22 mouse cellular contexts compared by ENCODE assay signal in the genomic region with DNA sequence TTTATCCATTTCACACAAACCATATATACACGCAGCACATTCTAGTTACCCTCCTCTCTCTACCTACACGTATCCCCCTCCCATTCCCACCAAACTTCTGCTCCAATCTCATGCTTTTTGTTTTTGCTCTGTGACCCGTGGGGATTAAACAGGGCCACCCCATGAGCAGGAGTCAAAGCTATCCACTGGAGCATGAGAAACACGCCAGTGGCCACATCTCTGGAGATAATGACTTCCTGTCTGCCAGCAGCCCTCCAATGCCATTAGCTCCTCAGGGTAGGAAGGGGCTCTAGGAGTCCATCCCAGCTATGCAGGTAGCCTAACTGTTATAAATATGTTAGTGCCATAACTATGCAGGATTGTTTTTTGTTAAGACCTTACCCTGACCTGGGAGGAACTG.
DNase-seq lines count a peak whose midpoint lies in the region; ATAC-seq lines count a peak whose summit lies in the region.
"Had no signal": no experiment of that assay in that cellular context is flagged by ENCODE, and none has a peak within 500 bp of the region (broad histone marks: within the 10 kb centered on the region; RNA-seq: fewer than 3 reads in every experiment).

No protein-coding gene starts in this region.

- H3K4me3 ChIP-seq in forebrain, embryonic 11.5 days (ENCODE audit: low read depth, low read length), result no peak overlapping the region
- no peak overlapping the region for H3K4me3 ChIP-seq in forebrain, embryonic 14.5 days (ENCODE audit: low read depth, low read length)
- no peak overlapping the region for H3K4me3 ChIP-seq in midbrain, embryonic 10.5 days
- H3K4me3 ChIP-seq in midbrain, embryonic 14.5 days (replicated peaks; ENCODE audit: low read depth, low read length), result no peak overlapping the region
- no peak overlapping the region for H3K4me3 ChIP-seq in midbrain, embryonic 13.5 days (replicated peaks)
- H3K4me3 ChIP-seq: embryonic facial prominence, embryonic 13.5 days; heart, embryonic 10.5 days; hindbrain, embryonic 15.5 days; intestine, embryonic 15.5 days; liver, embryonic 15.5 days had no signal

- peaks cover 5% of the 10 kb centered on the region; the same call in 1 of the 2 replicates for H3K4me1 ChIP-seq in forebrain, embryonic 11.5 days (replicated peaks; ENCODE audit: control insufficient read depth, insufficient read depth, low read length)
- H3K4me1 ChIP-seq in forebrain, embryonic 14.5 days (ENCODE audit: control insufficient read depth, insufficient read depth, low read length), result no peaks in the 10 kb centered on the region
- H3K4me1 ChIP-seq in midbrain, embryonic 10.5 days, result peaks cover 9% of the 10 kb centered on the region
- H3K4me1 ChIP-seq in midbrain, embryonic 14.5 days (ENCODE audit: control insufficient read depth, insufficient read depth, low read length), result no peaks in the 10 kb centered on the region
- no peaks in the 10 kb centered on the region for H3K4me1 ChIP-seq in midbrain, embryonic 13.5 days (replicated peaks)
- H3K4me1 ChIP-seq: embryonic facial prominence, embryonic 13.5 days; heart, embryonic 10.5 days; hindbrain, embryonic 15.5 days; intestine, embryonic 15.5 days; liver, embryonic 15.5 days had no signal

- DNase-seq in forebrain, embryonic 11.5 days (ENCODE audit: low spot score), result no peak
- DNase-seq in forebrain, embryonic 14.5 days (ENCODE audit: low spot score), result no peak
- DNase-seq in midbrain, embryonic 10.5 days (ENCODE audit: low spot score), result peak; percentile 15
- DNase-seq in midbrain, embryonic 14.5 days, result no peak
- peak; percentile 18 for DNase-seq in embryo, embryonic 10.5 days (ENCODE audit: low spot score)
- DNase-seq in right cerebral cortex, postnatal 10 days (ENCODE audit: low spot score in 2 of 2), result no peak
- DNase-seq: adrenal gland, postnatal 10 days; cerebellum, adult 11-12 months; cerebellum, postnatal 25 days; heart, postnatal 10 days; kidney, postnatal 14 days; thymus, adult 2 months had no signal

- 13% methylated on average over 4 of the region's 4 CpGs for WGBS in forebrain, embryonic 11.5 days
- 6% methylated on average over 4 of the region's 4 CpGs for WGBS in forebrain, embryonic 14.5 days
- 22% methylated on average over 4 of the region's 4 CpGs for WGBS in midbrain, embryonic 10.5 days
- 18% methylated on average over 4 of the region's 4 CpGs for WGBS in midbrain, embryonic 14.5 days
- WGBS in midbrain, embryonic 13.5 days, result 16% methylated on average over 4 of the region's 4 CpGs

- ATAC-seq in forebrain, embryonic 11.5 days (replicated peaks; ENCODE audit: low FRiP score), result peak; percentile 69
- no peak for ATAC-seq in forebrain, embryonic 14.5 days
- no peak for ATAC-seq in midbrain, embryonic 14.5 days (ENCODE audit: low FRiP score, low TSS enrichment)
- ATAC-seq in midbrain, embryonic 13.5 days, result peak; percentile 53; the same call in 1 of the 2 replicates
- ATAC-seq in erythroblast, adult 5-6 weeks (replicated peaks; ENCODE audit: low FRiP score, poor library complexity, severe bottlenecking), result no peak
- ATAC-seq: activated CD4-positive, CD25-positive, alpha-beta regulatory T cell, adult 4 months; CD4-positive, CD25-positive, alpha-beta regulatory T cell, adult 4 months; intestine, embryonic 15.5 days had no signal

- no peaks in the 10 kb centered on the region for H3K36me3 ChIP-seq in forebrain, embryonic 11.5 days (ENCODE audit: control insufficient read depth, insufficient read depth, low read length)
- H3K36me3 ChIP-seq in forebrain, embryonic 14.5 days (ENCODE audit: control insufficient read depth, insufficient read depth, low read length), result no peaks in the 10 kb centered on the region
- H3K36me3 ChIP-seq in midbrain, embryonic 10.5 days, result no peaks in the 10 kb centered on the region
- H3K36me3 ChIP-seq in midbrain, embryonic 14.5 days (ENCODE audit: control insufficient read depth, insufficient read depth, low read length), result no peaks in the 10 kb centered on the region
- no peaks in the 10 kb centered on the region for H3K36me3 ChIP-seq in midbrain, embryonic 13.5 days
- H3K36me3 ChIP-seq: embryonic facial prominence, embryonic 13.5 days; heart, embryonic 10.5 days; hindbrain, embryonic 15.5 days; intestine, embryonic 15.5 days; liver, embryonic 15.5 days had no signal

- H3K9me3 ChIP-seq in forebrain, embryonic 11.5 days (ENCODE audit: control insufficient read depth, low read length), result no peaks in the 10 kb centered on the region
- H3K9me3 ChIP-seq in forebrain, embryonic 14.5 days (replicated peaks; ENCODE audit: control insufficient read depth, low read length), result no peaks in the 10 kb centered on the region
- no peaks in the 10 kb centered on the region for H3K9me3 ChIP-seq in midbrain, embryonic 10.5 days (replicated peaks)
- no peaks in the 10 kb centered on the region for H3K9me3 ChIP-seq in midbrain, embryonic 14.5 days (ENCODE audit: control insufficient read depth, low read length)
- no peaks in the 10 kb centered on the region for H3K9me3 ChIP-seq in midbrain, embryonic 13.5 days
- H3K9me3 ChIP-seq: embryonic facial prominence, embryonic 13.5 days; heart, embryonic 10.5 days; hindbrain, embryonic 15.5 days; intestine, embryonic 15.5 days; liver, embryonic 15.5 days had no signal

- no peaks in the 10 kb centered on the region for H3K27me3 ChIP-seq in forebrain, embryonic 11.5 days (ENCODE audit: control insufficient read depth, insufficient read depth, low read length)
- no peaks in the 10 kb centered on the region for H3K27me3 ChIP-seq in forebrain, embryonic 14.5 days (replicated peaks; ENCODE audit: control insufficient read depth, insufficient read depth, low read length)
- no peaks in the 10 kb centered on the region for H3K27me3 ChIP-seq in midbrain, embryonic 10.5 days (ENCODE audit: low read depth, poor library complexity, severe bottlenecking)
- no peaks in the 10 kb centered on the region for H3K27me3 ChIP-seq in midbrain, embryonic 14.5 days (ENCODE audit: control insufficient read depth, insufficient read depth, low read length)
- no peaks in the 10 kb centered on the region for H3K27me3 ChIP-seq in midbrain, embryonic 13.5 days
- H3K27me3 ChIP-seq: embryonic facial prominence, embryonic 13.5 days; hindbrain, embryonic 15.5 days; intestine, embryonic 15.5 days; liver, embryonic 15.5 days had no signal

- no peak overlapping the region for H3K9ac ChIP-seq in forebrain, embryonic 11.5 days (ENCODE audit: low read length)
- H3K9ac ChIP-seq in forebrain, embryonic 14.5 days (ENCODE audit: low read length), result no peak overlapping the region
- no peak overlapping the region for H3K9ac ChIP-seq in midbrain, embryonic 14.5 days (replicated peaks; ENCODE audit: low read length)
- no peak overlapping the region for H3K9ac ChIP-seq in midbrain, embryonic 13.5 days (replicated peaks)
- H3K9ac ChIP-seq: embryonic facial prominence, embryonic 13.5 days; hindbrain, embryonic 15.5 days; intestine, embryonic 15.5 days; liver, embryonic 15.5 days had no signal

- no peak overlapping the region for H3K4me2 ChIP-seq in forebrain, embryonic 11.5 days (ENCODE audit: low read depth, low read length, severe bottlenecking)
- no peak overlapping the region for H3K4me2 ChIP-seq in forebrain, embryonic 14.5 days (ENCODE audit: low read length)
- no peak overlapping the region for H3K4me2 ChIP-seq in midbrain, embryonic 14.5 days (ENCODE audit: low read length)
- no peak overlapping the region for H3K4me2 ChIP-seq in midbrain, embryonic 13.5 days (replicated peaks)
- H3K4me2 ChIP-seq: embryonic facial prominence, embryonic 13.5 days; hindbrain, embryonic 15.5 days; intestine, embryonic 15.5 days; liver, embryonic 15.5 days had no signal

- H3K27ac ChIP-seq in forebrain, embryonic 11.5 days (ENCODE audit: low read depth, low read length), result no peak overlapping the region
- H3K27ac ChIP-seq in forebrain, embryonic 14.5 days (ENCODE audit: low read depth, low read length), result no peak overlapping the region
- no peak overlapping the region for H3K27ac ChIP-seq in midbrain, embryonic 10.5 days (replicated peaks)
- no peak overlapping the region for H3K27ac ChIP-seq in midbrain, embryonic 14.5 days (replicated peaks; ENCODE audit: low read depth, low read length)
- no peak overlapping the region for H3K27ac ChIP-seq in midbrain, embryonic 13.5 days
- H3K27ac ChIP-seq: embryonic facial prominence, embryonic 13.5 days; heart, embryonic 10.5 days; hindbrain, embryonic 15.5 days; intestine, embryonic 15.5 days; liver, embryonic 15.5 days; macrophage had no signal

Comparison
In these comparisons a context has a peak if more than half of its experiments do, and no peak if none do; other contexts are left out.
1. ATAC-seq: peak in forebrain, embryonic 11.5 days (single experiment) and midbrain, embryonic 13.5 days (single experiment); none in forebrain, embryonic 14.5 days (single experiment), midbrain, embryonic 14.5 days (single experiment) and erythroblast, adult 5-6 weeks (single experiment).
2. DNase-seq: peak in midbrain, embryonic 10.5 days (single experiment) and embryo, embryonic 10.5 days (single experiment); none in forebrain, embryonic 11.5 days (single experiment), forebrain, embryonic 14.5 days (single experiment), midbrain, embryonic 14.5 days (single experiment) and right cerebral cortex, postnatal 10 days (0 of 2).